Mouse (Mus musculus): ENCODE measurements around the gene Sox9.

The Sox9 gene

GRCm38 (mm10) chr11:112798831-112799382, 16.9 kb downstream of the Sox9 start:
- DNase-seq (ENCODE audit: low read depth, low spot score) = no peak

DNA sequence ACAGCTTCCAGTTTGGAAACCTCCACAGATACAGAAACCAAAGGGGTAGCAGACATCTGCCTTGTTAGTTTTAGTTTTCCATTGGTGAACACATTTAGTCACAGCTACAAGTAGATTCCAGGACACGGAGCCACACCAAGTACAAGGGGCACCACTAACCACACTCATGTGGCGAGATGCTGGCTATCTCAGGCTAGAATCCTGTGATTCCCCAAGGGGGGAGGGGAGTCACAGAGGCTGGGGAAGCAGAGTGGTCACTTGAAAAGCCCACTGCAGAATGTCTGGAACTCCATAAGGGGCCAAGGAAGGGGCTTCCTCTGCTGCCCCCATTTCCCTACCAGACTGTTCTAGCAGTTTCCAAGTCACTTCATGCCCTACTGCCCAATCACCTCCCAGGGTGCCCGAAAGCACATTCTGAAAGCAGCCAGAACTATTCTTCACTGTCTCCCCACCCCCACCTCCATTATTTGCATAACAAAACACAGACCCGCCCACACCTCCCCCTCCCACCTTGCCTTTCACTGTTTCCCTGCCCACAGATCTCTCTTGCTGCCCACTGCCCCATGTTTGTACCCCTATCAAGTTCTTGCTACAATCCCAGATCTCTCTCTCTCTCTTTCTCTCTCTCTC, 19.3 kb downstream of the Sox9 start:
- DNase-seq (ENCODE audit: low read depth, low spot score) = no peak

GRCm38 (mm10) chr11:112807838-112808506, 25.9 kb downstream of the Sox9 start:
- DNase-seq (ENCODE audit: low read depth, low spot score) = no peak

GRCm38 (mm10) chr11:112810447-112811151, 28.6 kb downstream of the Sox9 start:
- no peak for DNase-seq (ENCODE audit: low read depth, low spot score)

- no peak for DNase-seq (ENCODE audit: low read depth, low spot score)
Observed at GRCm38 (mm10) chr11:112811152-112811871, 29.3 kb downstream of the Sox9 start.

- DNase-seq (ENCODE audit: low read depth, low spot score) = no peak
Observed at GRCm38 (mm10) chr11:112817829-112818650, 36.0 kb downstream of the Sox9 start.

- DNase-seq (ENCODE audit: low read depth, low spot score) = no peak
Observed at GRCm38 (mm10) chr11:112818651-112819270, 36.7 kb downstream of the Sox9 start.

GRCm38 (mm10) chr11:112821536-112821935, 39.5 kb downstream of the Sox9 start:
- no peak for DNase-seq (ENCODE audit: low read depth, low spot score)

- DNase-seq (ENCODE audit: low read depth, low spot score) = no peak
Observed at GRCm38 (mm10) chr11:112824146-112824545, 42.1 kb downstream of the Sox9 start.

DNA sequence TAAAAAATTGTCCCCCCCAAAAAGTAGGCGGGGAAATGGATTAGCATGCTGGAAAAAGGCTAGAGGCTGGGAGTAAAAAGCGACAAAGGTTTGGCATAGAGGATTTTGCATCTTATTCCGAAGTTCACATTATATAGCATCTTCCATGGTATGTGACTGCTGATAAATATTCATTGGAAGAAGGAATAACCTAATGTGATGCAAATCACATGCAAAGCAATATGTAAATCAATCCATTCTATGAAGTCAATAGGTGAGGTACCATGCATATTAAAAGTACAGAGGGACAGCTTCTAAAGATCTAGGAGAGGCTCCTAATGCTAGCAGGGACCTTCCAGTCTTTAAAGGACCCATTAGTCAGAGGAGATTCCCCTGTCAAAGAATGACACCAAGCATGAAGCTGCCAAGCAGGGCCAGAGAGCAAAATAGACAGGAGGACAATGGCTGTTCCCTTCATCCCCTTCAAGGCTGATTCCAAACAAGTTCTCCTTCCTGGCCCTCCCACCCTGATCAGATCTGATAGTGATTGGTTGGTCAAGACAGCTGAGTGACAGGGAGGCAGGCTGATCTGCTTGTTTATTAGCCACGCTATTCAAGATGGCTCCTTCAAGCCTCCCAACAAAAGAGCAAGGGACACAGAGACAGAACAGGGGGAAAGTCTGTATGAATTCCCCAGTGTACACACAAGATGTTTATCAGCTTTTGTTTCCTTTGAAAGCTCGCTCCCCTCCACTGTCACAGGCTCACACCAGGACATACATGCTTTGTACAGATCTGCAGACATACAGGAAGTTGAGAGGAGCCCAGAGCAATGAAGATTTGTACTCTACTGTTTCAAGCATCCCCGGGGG, 44.4 kb downstream of the Sox9 start:
- no peak for DNase-seq (ENCODE audit: low read depth, low spot score)

DNA sequence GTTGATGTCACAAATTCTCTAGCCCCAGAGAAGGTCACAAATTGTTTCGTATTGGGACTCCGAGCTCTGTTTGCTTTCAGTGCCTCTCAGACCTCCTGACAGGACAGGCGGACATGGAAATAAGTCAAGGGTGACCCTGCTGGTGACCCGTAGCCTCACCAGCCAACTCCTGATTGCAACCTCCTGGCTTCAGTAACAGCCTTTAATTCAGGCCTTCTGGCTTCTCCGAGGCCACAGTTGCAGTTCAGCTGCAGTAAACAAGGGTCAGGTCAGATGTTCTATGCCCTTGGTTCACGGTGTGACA, 45.0 kb downstream of the Sox9 start:
- DNase-seq (ENCODE audit: low read depth, low spot score) = no peak

DNA sequence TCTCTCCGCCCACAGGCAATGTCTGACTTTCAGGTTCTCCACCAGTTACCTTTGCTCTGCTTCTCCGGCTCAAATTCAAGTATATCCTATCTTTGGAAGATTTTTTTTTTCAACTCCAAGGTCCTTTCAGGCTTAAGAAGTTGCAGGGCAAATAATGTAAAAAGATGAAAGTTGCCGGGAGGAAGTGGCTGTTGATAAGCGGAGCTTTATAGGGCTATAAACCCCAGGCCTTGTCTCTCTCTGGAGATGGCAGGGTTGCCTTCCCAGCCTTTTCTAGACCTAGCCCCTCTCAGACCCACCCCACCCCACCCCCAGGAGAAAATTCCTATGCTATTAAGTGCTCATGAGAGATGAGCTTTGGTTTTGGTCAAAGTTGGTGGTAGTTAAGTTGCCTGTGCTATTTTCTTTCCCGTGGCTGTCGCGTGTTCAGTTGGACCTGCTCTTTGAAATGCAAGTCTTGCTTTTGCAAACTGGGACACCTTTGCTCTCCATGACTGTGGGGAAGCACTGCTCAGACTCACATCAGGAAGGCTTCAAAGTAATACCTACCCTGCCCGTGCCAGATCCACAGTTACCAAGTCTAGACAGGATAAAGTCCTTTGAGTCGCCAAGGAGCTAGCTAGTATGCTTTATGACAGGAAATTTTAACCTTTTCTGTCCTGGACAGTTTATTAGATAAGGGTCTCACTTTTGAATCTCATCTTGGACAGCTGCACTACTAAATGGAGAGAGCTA, 46.7 kb downstream of the Sox9 start:
- DNase-seq (ENCODE audit: low read depth, low spot score) = no peak

- no peak for DNase-seq (ENCODE audit: low read depth, low spot score)
Observed at GRCm38 (mm10) chr11:112834245-112835005, 52.4 kb downstream of the Sox9 start.

DNA sequence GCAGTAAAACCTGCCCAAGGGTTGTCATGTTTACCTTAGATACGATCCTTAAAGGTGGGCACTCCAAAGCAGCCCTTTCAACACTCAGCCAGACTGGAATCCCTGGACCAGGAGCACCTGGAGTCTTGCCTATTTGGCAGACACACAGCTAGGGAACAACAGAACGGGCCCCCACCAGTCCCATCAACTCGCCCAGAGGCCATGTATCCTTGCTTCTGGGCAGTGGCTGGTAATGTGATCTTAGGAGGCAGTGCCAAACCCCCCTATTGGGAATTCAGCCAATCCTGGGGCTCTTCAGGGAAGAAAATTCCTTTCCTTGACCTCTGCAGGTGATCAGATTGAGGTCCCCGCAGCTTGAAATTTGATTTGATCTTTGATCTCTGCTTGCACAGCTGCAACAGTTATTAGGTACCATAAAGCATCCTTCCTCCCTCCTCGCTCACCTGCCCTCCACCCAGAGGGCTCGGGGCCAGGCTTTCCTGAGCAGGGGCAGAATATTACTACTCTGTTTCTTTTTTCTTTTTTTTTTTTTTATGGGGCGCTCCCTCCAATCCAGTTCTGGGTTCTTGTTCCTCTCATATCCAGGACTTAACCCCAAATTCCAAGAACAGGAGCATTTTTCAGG, 53.6 kb downstream of the Sox9 start:
- DNase-seq (ENCODE audit: low read depth, low spot score) = no peak
